Mouse (Mus musculus) MEL (cell line): Measurements from ENCODE around the gene Mmp9. TPM values are rescaled to one million over a fixed set of nuclear protein-coding genes. Genes with fewer than 3 reads are reported as not detected.

Source experiments
- DNase-seq: peaks from one replicate; pipeline ENCODE4 v3.0.0; 2011; ENCODE audit warnings: low read depth, low spot score
- H3K27ac ChIP-seq: 2 replicates; pipeline ENCODE4 v1.5.1; 2012; ENCODE audit warnings: low read depth, mild to moderate bottlenecking, control low read depth, low read length, moderate library complexity; ENCODE audit not compliant: control insufficient read depth
- H3K27me3 ChIP-seq, 2 experiments: fragments of 150-350 bp in 1 of 2; sonication (generic) in 1 of 2; 2 replicates each; pipeline ENCODE4 v1.6.1; 2012; ENCODE audit warnings: low read length in 2 of 2, mild to moderate bottlenecking in 2 of 2, improper control_type of control experiment in 1 of 2, moderate library complexity in 1 of 2; ENCODE audit not compliant: insufficient read depth in 2 of 2, control insufficient read depth in 1 of 2
- H3K36me3 ChIP-seq, 2 experiments: 2 replicates each; pipeline ENCODE4 v1.6.1; 2012 to 2014; ENCODE audit warnings: low read length in 2 of 2, improper control_type of control experiment in 1 of 2, inconsistent platforms in 1 of 2, mild to moderate bottlenecking in 1 of 2; ENCODE audit not compliant: insufficient read depth in 2 of 2, control insufficient read depth in 1 of 2
- H3K4me1 ChIP-seq, 2 experiments: fragments of 150-350 bp in 1 of 2; sonication (generic) in 1 of 2; 2 replicates each; pipeline ENCODE4 v1.6.1; 2012; ENCODE audit warnings: low read length in 2 of 2, improper control_type of control experiment in 1 of 2, mild to moderate bottlenecking in 1 of 2; ENCODE audit not compliant: insufficient read depth in 2 of 2, control insufficient read depth in 1 of 2
- H3K4me3 ChIP-seq, 2 experiments: fragments of 150-350 bp in 1 of 2; sonication (generic) in 1 of 2; 2 replicates each; pipeline ENCODE4 v1.5.1; 2012; ENCODE audit warnings: low read depth in 2 of 2, low read length in 2 of 2, mild to moderate bottlenecking in 2 of 2, moderate library complexity in 2 of 2, control low read depth in 1 of 2, improper control_type of control experiment in 1 of 2; ENCODE audit not compliant: control insufficient read depth in 1 of 2, insufficient read depth in 1 of 2
- H3K79me2 ChIP-seq: 2 replicates; pipeline ENCODE4 v1.6.1; 2012; ENCODE audit warnings: mild to moderate bottlenecking, low read length, moderate library complexity; ENCODE audit not compliant: control insufficient read depth, poor library complexity, insufficient read depth
- H3K9ac ChIP-seq: 2 replicates; pipeline ENCODE4 v1.6.1; 2012; ENCODE audit warnings: low read depth, mild to moderate bottlenecking, control low read depth, low read length, moderate library complexity; ENCODE audit not compliant: control insufficient read depth, poor library complexity, severe bottlenecking
- H3K9me3 ChIP-seq: fragments of 150-350 bp; sonication (generic); replicated peaks from 2 replicates; pipeline ENCODE4 v1.6.1; 2012; ENCODE audit warnings: mild to moderate bottlenecking, low read length, improper control_type of control experiment, moderate library complexity; ENCODE audit not compliant: insufficient read depth
- CHD1 ChIP-seq: IDR thresholded peaks from 2 replicates; pipeline ENCODE4 v1.6.1; 2012; ENCODE audit warnings: low read depth, mild to moderate bottlenecking, inconsistent platforms, low read length, improper control_type of control experiment
- CHD2 ChIP-seq: IDR thresholded peaks from 2 replicates; pipeline ENCODE4 v1.6.1; 2011; ENCODE audit warnings: low read length, improper control_type of control experiment
- ELF1 ChIP-seq: IDR thresholded peaks from 2 replicates; pipeline ENCODE4 v1.6.1; 2014; ENCODE audit warnings: low read depth, mild to moderate bottlenecking, inconsistent platforms, low read length, improper control_type of control experiment, moderate library complexity
- EP300 ChIP-seq, 2 experiments: IDR thresholded peaks; 2 replicates each; pipeline ENCODE4 v1.6.1; 2011; ENCODE audit warnings: improper control_type of control experiment in 2 of 2, low read length in 2 of 2, low read depth in 1 of 2, mild to moderate bottlenecking in 1 of 2
- GATA1 ChIP-seq: IDR thresholded peaks from 2 replicates; pipeline ENCODE4 v1.6.1; 2011; ENCODE audit warnings: low read depth, low read length, improper control_type of control experiment
- JUND ChIP-seq: IDR thresholded peaks from 2 replicates; pipeline ENCODE4 v1.6.1; 2011; ENCODE audit warnings: low read depth, mild to moderate bottlenecking, improper control_type of control experiment, low read length
- KAT2A ChIP-seq: conservative IDR thresholded peaks from 2 replicates; pipeline ENCODE4 v1.6.1; 2012; ENCODE audit warnings: low read depth, low read length, improper control_type of control experiment, inconsistent platforms
- MAX ChIP-seq: IDR thresholded peaks from 2 replicates; pipeline ENCODE4 v1.6.1; 2011; ENCODE audit warnings: low read length, improper control_type of control experiment
- MAZ ChIP-seq: IDR thresholded peaks from 2 replicates; pipeline ENCODE4 v1.6.1; 2012; ENCODE audit warnings: low read depth, mild to moderate bottlenecking, inconsistent platforms, low read length, improper control_type of control experiment
- MEF2A ChIP-seq: IDR thresholded peaks from 2 replicates; pipeline ENCODE4 v1.6.1; 2014; ENCODE audit warnings: low read depth, mild to moderate bottlenecking, inconsistent platforms, low read length, improper control_type of control experiment; ENCODE audit not compliant: poor library complexity, insufficient replicate concordance, severe bottlenecking; ENCODE audit errors: extremely low read depth
- MXI1 ChIP-seq: IDR thresholded peaks from 2 replicates; pipeline ENCODE4 v1.6.1; 2011; ENCODE audit warnings: mild to moderate bottlenecking, low read depth, low read length, improper control_type of control experiment
- MYB ChIP-seq: IDR thresholded peaks from 2 replicates; pipeline ENCODE4 v1.6.1; 2011; ENCODE audit warnings: mild to moderate bottlenecking, low read depth, low read length, improper control_type of control experiment
- MYC ChIP-seq: IDR thresholded peaks from 2 replicates; pipeline ENCODE4 v1.6.1; 2011; ENCODE audit warnings: low read depth, mild to moderate bottlenecking, low read length, improper control_type of control experiment, moderate library complexity
- NRF1 ChIP-seq: IDR thresholded peaks from 2 replicates; pipeline ENCODE4 v1.6.1; 2014; ENCODE audit warnings: low read depth, mild to moderate bottlenecking, inconsistent platforms, low read length, improper control_type of control experiment, moderate library complexity; ENCODE audit not compliant: poor library complexity, insufficient read depth, severe bottlenecking
- POLR2A ChIP-seq, 2 experiments: IDR thresholded peaks; 2 replicates each; pipeline ENCODE4 v1.6.1; 2011 to 2012; ENCODE audit warnings: low read length in 2 of 2, mild to moderate bottlenecking in 2 of 2, control low read depth in 1 of 2, improper control_type of control experiment in 1 of 2, low read depth in 1 of 2, moderate library complexity in 1 of 2; ENCODE audit not compliant: control insufficient read depth in 1 of 2, insufficient read depth in 1 of 2, poor library complexity in 1 of 2
- POLR2AphosphoS2 ChIP-seq: IDR thresholded peaks from 2 replicates; pipeline ENCODE4 v1.6.1; 2011; ENCODE audit warnings: low read length, improper control_type of control experiment
- RCOR1 ChIP-seq: IDR thresholded peaks from 2 replicates; pipeline ENCODE4 v1.6.1; 2012; ENCODE audit warnings: low read depth, mild to moderate bottlenecking, inconsistent platforms, low read length, improper control_type of control experiment
- SIN3A ChIP-seq: IDR thresholded peaks from 2 replicates; pipeline ENCODE4 v1.6.1; 2012; ENCODE audit warnings: low read length, improper control_type of control experiment, inconsistent platforms
- SMC3 ChIP-seq: IDR thresholded peaks from 2 replicates; pipeline ENCODE4 v1.6.1; 2011; ENCODE audit warnings: low read depth, low read length, improper control_type of control experiment
- TAL1 ChIP-seq: IDR thresholded peaks from 2 replicates; pipeline ENCODE4 v1.6.1; 2012; ENCODE audit warnings: mild to moderate bottlenecking, inconsistent platforms, low read length, moderate library complexity, mixed read lengths
- TBP ChIP-seq: IDR thresholded peaks from 2 replicates; pipeline ENCODE4 v1.8.0; 2011; ENCODE audit warnings: low read depth, low read length, improper control_type of control experiment
- UBTF ChIP-seq: IDR thresholded peaks from 2 replicates; pipeline ENCODE4 v1.6.1; 2012; ENCODE audit warnings: low read depth, mild to moderate bottlenecking, inconsistent platforms, low read length, improper control_type of control experiment, moderate library complexity, borderline replicate concordance; ENCODE audit not compliant: insufficient read depth
- USF1 ChIP-seq: IDR thresholded peaks from 2 replicates; pipeline ENCODE4 v1.6.1; 2014; ENCODE audit warnings: low read depth, mild to moderate bottlenecking, inconsistent platforms, low read length, improper control_type of control experiment, moderate library complexity
- USF2 ChIP-seq, 2 experiments: IDR thresholded peaks; 2 replicates each; pipeline ENCODE4 v1.6.1; 2011 to 2012; ENCODE audit warnings: improper control_type of control experiment in 2 of 2, low read length in 2 of 2, borderline replicate concordance in 1 of 2, inconsistent platforms in 1 of 2, low read depth in 1 of 2, mild to moderate bottlenecking in 1 of 2; ENCODE audit not compliant: insufficient read depth in 1 of 2
- ZC3H11A ChIP-seq: IDR thresholded peaks from 2 replicates; pipeline ENCODE4 v1.6.1; 2012; ENCODE audit warnings: low read depth, mild to moderate bottlenecking, inconsistent platforms, low read length, improper control_type of control experiment
- ZKSCAN1 ChIP-seq: IDR thresholded peaks from 2 replicates; pipeline ENCODE4 v1.6.1; 2012; ENCODE audit warnings: low read depth, mild to moderate bottlenecking, inconsistent platforms, low read length, improper control_type of control experiment, moderate library complexity
- ZMIZ1 ChIP-seq: IDR thresholded peaks from 2 replicates; pipeline ENCODE4 v1.6.1; 2012; ENCODE audit warnings: low read depth, mild to moderate bottlenecking, inconsistent platforms, low read length, improper control_type of control experiment, moderate library complexity
- ZNF384 ChIP-seq: IDR thresholded peaks from 2 replicates; pipeline ENCODE4 v1.6.1; 2012; ENCODE audit warnings: low read depth, mild to moderate bottlenecking, inconsistent platforms, low read length, improper control_type of control experiment
- polyA plus RNA-seq, 2 experiments: library from polyadenylated mRNA; stranded (reverse) in 1 of 2; unstranded in 1 of 2; fragments of >175 nt in 1 of 2; fragments of >200 nt in 1 of 2; gene quantifications; 2 replicates each; pipeline versions ENCODE4 v1.2.1 to v1.2.4; 2012; ENCODE audit warnings: low replicate concordance in 2 of 2, low read depth in 1 of 2; ENCODE audit not compliant: insufficient read length in 2 of 2, insufficient read depth in 1 of 2, missing spikeins in 1 of 2
- total RNA-seq: library from RNA; depleted of rRNA; stranded (reverse); fragments of 300-350 nt; gene quantifications from 2 replicates; pipeline ENCODE4 v1.2.3, GENCODE M21; 2012

Gene Mmp9
- total and polyA plus RNA-seq, 3 experiments = 0.19 to 0.23 TPM; not detected in 1

GRCm38 (mm10) chr2:164967761-164968440, 27.3 kb downstream of the Mmp9 start:
- Histone ChIP-seq H3K4me3 (no peak overlapping the region), H3K9me3 (no peaks in the 10 kb centered on the region), H3K4me1 (no peaks in the 10 kb centered on the region; a peak in 1 of 4 replicates), H3K27me3 (no peaks in the 10 kb centered on the region), H3K36me3 (no peaks in the 10 kb centered on the region), H3K9ac (no peak overlapping the region), H3K27ac (no peak overlapping the region), H3K79me2 (no peaks in the 10 kb centered on the region)
- no peak for DNase-seq
- TF ChIP-seq EP300 (IDR thresholded peaks at IDR 0.05; ENCODE audit: low read depth in 1 of 2, low read length in 2 of 2) = no peak
- no peak for TF ChIP-seq SMC3
- TF ChIP-seq USF1 = no peak
- TF ChIP-seq SIN3A = no peak
- no peak for TF ChIP-seq MEF2A
- no peak for TF ChIP-seq TBP

GRCm38 (mm10) chr2:164968451-164968851, 27.9 kb downstream of the Mmp9 start:
- H3K27me3 ChIP-seq = no peaks in the 10 kb centered on the region; a peak in 1 of 4 replicates

DNA sequence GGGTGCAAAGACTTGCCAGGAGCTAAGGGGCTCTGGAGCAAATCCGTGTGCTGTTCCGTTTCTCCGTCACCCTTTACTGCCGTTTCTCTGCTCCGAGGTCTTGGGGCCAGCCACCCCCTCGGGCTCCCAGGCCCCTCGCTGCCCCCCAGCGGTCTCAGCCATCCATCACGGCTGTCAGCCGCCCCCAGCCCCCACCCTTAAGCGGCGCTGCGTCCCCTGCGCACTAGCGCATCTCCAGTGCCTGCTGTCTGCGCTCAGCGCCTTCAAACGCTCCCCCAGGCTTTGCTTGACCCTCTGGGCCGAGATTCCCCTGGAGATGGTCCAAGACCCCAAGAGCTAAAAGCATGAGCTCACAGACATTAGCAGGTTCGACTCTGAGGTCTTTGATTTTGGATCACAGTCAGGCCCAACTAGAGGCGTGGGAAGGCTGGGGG, 28.8 kb downstream of the Mmp9 start:
- no peak overlapping the region for H3K27ac ChIP-seq
- TF ChIP-seq POLR2AphosphoS2 = no peak
- TF ChIP-seq ZC3H11A = no peak
- TF ChIP-seq GATA1 = no peak
- no peak for TF ChIP-seq NRF1
- no peak for TF ChIP-seq ZKSCAN1
- no peak for TF ChIP-seq TAL1
- no peak for TF ChIP-seq MEF2A
- no peak for TF ChIP-seq CHD2
- no peak for TF ChIP-seq EP300 (IDR thresholded peaks at IDR 0.05; ENCODE audit: low read depth in 1 of 2, low read length in 2 of 2)
- no peak for TF ChIP-seq USF1
- no peak for TF ChIP-seq MYC
- no peak for TF ChIP-seq JUND
- TF ChIP-seq SIN3A = no peak
- TF ChIP-seq RCOR1 = no peak
- TF ChIP-seq CHD1 = no peak
- TF ChIP-seq MYB = no peak
- no peak for TF ChIP-seq UBTF

More at GRCm38 (mm10) chr2:164968451-164968851, 27.9 kb downstream of the Mmp9 start:
- Histone ChIP-seq H3K4me1 (no peaks in the 10 kb centered on the region; a peak in 1 of 4 replicates), H3K4me3 (no peak overlapping the region), H3K27ac (no peak overlapping the region), H3K9me3 (no peaks in the 10 kb centered on the region), H3K79me2 (no peaks in the 10 kb centered on the region), H3K9ac (no peak overlapping the region), H3K36me3 (no peaks in the 10 kb centered on the region)
- DNase-seq = no peak
- no peak for TF ChIP-seq ZNF384
- no peak for TF ChIP-seq KAT2A
- TF ChIP-seq POLR2A (IDR thresholded peaks at IDR 0.05; ENCODE audit: control insufficient read depth in 1 of 2, insufficient read depth in 1 of 2, low read depth in 1 of 2, low read length in 2 of 2, poor library complexity in 1 of 2) = no peak
- no peak for TF ChIP-seq MAZ
- no peak for TF ChIP-seq JUND
- TF ChIP-seq ELF1 = no peak
- TF ChIP-seq MXI1 = no peak
- no peak for TF ChIP-seq USF2 (IDR thresholded peaks at IDR 0.05; ENCODE audit: borderline replicate concordance in 1 of 2, insufficient read depth in 1 of 2, low read depth in 1 of 2, low read length in 2 of 2)
- no peak for TF ChIP-seq ZMIZ1
- no peak for TF ChIP-seq NRF1
- no peak for TF ChIP-seq MAX
- no peak for TF ChIP-seq CHD1

More for the DNA sequence above, 28.8 kb downstream of the Mmp9 start:
- Histone ChIP-seq H3K79me2 (no peaks in the 10 kb centered on the region), H3K4me3 (no peak overlapping the region), H3K27me3 (no peaks in the 10 kb centered on the region; a peak in 1 of 4 replicates), H3K36me3 (no peaks in the 10 kb centered on the region), H3K4me1 (no peaks in the 10 kb centered on the region; a peak in 1 of 4 replicates), H3K9ac (no peak overlapping the region), H3K9me3 (no peaks in the 10 kb centered on the region)
- no peak for DNase-seq
